Mouse (Mus musculus): Measurements from ENCODE around the gene Gatad2a. TPM values are rescaled to one million over a fixed set of nuclear protein-coding genes. Genes with fewer than 3 reads are reported as not detected.

The Gatad2a gene
- 21.7 and 22.7 TPM in 2 replicates for polyA plus RNA-seq (2015; fragmentation: Nextera tagmentation; extraction: Ambion mirVana)

GRCm38 (mm10) chr8:69995776-69996588 is at the start of gene Gatad2a:
Gatad2a (minus strand) TSS chr8:69996384.

GRCm38 (mm10) chr8:70042583-70043455 is 46.6 kb upstream of the Gatad2a start, which contains the start of the genes Mau2 and Sugp1:
Mau2 (minus strand) TSS chr8:70042734.
Sugp1 (plus strand) TSS chr8:70042813.

DNA sequence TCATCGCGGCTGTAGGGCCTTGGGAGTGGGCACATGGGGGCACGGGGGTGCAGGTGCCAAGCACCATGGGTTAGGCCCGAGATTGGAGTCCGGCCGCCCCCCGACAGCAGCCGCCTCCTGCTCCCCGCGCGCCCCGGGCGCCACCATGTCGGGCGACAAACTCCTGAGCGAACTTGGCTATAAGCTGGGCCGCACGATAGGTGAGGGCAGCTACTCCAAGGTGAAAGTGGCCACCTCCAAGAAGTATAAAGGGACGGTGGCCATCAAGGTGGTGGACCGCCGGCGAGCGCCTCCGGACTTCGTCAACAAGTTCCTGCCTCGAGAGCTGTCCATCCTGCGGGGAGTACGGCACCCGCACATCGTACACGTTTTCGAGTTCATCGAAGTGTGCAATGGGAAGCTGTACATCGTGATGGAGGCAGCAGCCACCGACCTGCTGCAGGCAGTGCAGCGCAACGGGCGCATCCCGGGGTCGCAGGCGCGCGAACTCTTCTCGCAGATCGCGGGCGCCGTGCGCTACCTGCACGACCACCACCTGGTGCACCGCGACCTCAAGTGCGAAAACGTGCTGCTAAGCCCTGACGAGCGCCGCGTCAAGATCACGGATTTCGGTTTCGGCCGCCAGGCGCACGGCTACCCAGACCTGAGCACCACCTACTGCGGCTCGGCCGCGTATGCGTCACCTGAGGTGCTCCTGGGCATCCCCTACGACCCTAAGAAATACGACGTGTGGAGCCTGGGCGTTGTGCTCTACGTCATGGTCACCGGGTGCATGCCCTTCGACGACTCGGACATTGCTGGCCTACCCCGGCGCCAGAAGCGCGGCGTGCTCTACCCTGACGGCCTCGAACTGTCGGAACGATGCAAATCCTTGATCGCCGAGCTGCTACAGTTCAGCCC is 93.8 kb downstream of the Gatad2a start, which contains the start of the genes Tssk6, Ndufa13 and Yjefn3:
Tssk6 (plus strand) TSS at position 22 of the 900 bp plus-strand sequence.
Ndufa13 (minus strand) TSS at position 396 of the 900 bp plus-strand sequence.
Yjefn3 (minus strand) TSS at position 550 of the 900 bp plus-strand sequence.

GRCm38 (mm10) chr8:69887289-69888243 is 108.6 kb downstream of the Gatad2a start, which contains the start of gene Cilp2:
Cilp2 (minus strand) TSS chr8:69887687.

Other genes with a start within 250 kb of the Gatad2a start
- 4.6 and 5.6 TPM in 2 replicates for gene Zfp963, start 246.4 kb downstream of the Gatad2a start, polyA plus RNA-seq (2015; fragmentation: Nextera tagmentation; extraction: Ambion mirVana)
- 0.30 TPM in 1 of 2 replicates, not detected in the other for gene Gm20422, start 221.5 kb downstream of the Gatad2a start, polyA plus RNA-seq (2015; fragmentation: Nextera tagmentation; extraction: Ambion mirVana)
- gene Atp13a1, start 205.2 kb downstream of the Gatad2a start, polyA plus RNA-seq (2015; fragmentation: Nextera tagmentation; extraction: Ambion mirVana): 32.8 and 38.9 TPM in 2 replicates
- gene Zfp866, start 205.2 kb downstream of the Gatad2a start, polyA plus RNA-seq (2015; fragmentation: Nextera tagmentation; extraction: Ambion mirVana): 21.2 and 23.9 TPM in 2 replicates
- 19.8 and 26.2 TPM in 2 replicates for gene Gmip, start 187.7 kb downstream of the Gatad2a start, polyA plus RNA-seq (2015; fragmentation: Nextera tagmentation; extraction: Ambion mirVana)
- 0.46 and 0.52 TPM in 2 replicates for gene Lpar2, start 174.0 kb downstream of the Gatad2a start, polyA plus RNA-seq (2015; fragmentation: Nextera tagmentation; extraction: Ambion mirVana)
- 90.4 and 95.0 TPM in 2 replicates for gene Pbx4, start 163.9 kb downstream of the Gatad2a start, polyA plus RNA-seq (2015; fragmentation: Nextera tagmentation; extraction: Ambion mirVana)
- 6.9 and 7.0 TPM in 2 replicates for gene Cilp2, start 108.7 kb downstream of the Gatad2a start, polyA plus RNA-seq (2015; fragmentation: Nextera tagmentation; extraction: Ambion mirVana)
- gene Tssk6, start 94.2 kb downstream of the Gatad2a start, polyA plus RNA-seq (2015; fragmentation: Nextera tagmentation; extraction: Ambion mirVana): 5.1 and 5.5 TPM in 2 replicates
- 267 and 290 TPM in 2 replicates for gene Ndufa13, start 93.8 kb downstream of the Gatad2a start, polyA plus RNA-seq (2015; fragmentation: Nextera tagmentation; extraction: Ambion mirVana)
- 15.7 and 16.0 TPM in 2 replicates for gene Yjefn3, start 93.7 kb downstream of the Gatad2a start, polyA plus RNA-seq (2015; fragmentation: Nextera tagmentation; extraction: Ambion mirVana)
- gene Mau2, start 46.4 kb upstream of the Gatad2a start, polyA plus RNA-seq (2015; fragmentation: Nextera tagmentation; extraction: Ambion mirVana): 46.3 and 53.0 TPM in 2 replicates
- gene Sugp1, start 46.4 kb upstream of the Gatad2a start, polyA plus RNA-seq (2015; fragmentation: Nextera tagmentation; extraction: Ambion mirVana): 44.5 and 49.6 TPM in 2 replicates
- gene Tm6sf2, start 76.5 kb upstream of the Gatad2a start, polyA plus RNA-seq (2015; fragmentation: Nextera tagmentation; extraction: Ambion mirVana): 0.95 and 1.3 TPM in 2 replicates
- gene Hapln4, start 87.1 kb upstream of the Gatad2a start, polyA plus RNA-seq (2015; fragmentation: Nextera tagmentation; extraction: Ambion mirVana): 5.0 and 5.7 TPM in 2 replicates
- gene Ncan, start 124.5 kb upstream of the Gatad2a start, polyA plus RNA-seq (2015; fragmentation: Nextera tagmentation; extraction: Ambion mirVana): 175 and 230 TPM in 2 replicates
- 47.6 and 50.5 TPM in 2 replicates for gene Nr2c2ap, start 134.9 kb upstream of the Gatad2a start, polyA plus RNA-seq (2015; fragmentation: Nextera tagmentation; extraction: Ambion mirVana)
- gene Rfxank, start 142.8 kb upstream of the Gatad2a start, polyA plus RNA-seq (2015; fragmentation: Nextera tagmentation; extraction: Ambion mirVana): 9.5 and 10.8 TPM in 2 replicates
- 57.1 and 64.0 TPM in 2 replicates for gene Borcs8, start 143.1 kb upstream of the Gatad2a start, polyA plus RNA-seq (2015; fragmentation: Nextera tagmentation; extraction: Ambion mirVana)
- gene Mef2b, start 143.3 kb upstream of the Gatad2a start, polyA plus RNA-seq (2015; fragmentation: Nextera tagmentation; extraction: Ambion mirVana): 1.8 and 2.2 TPM in 2 replicates
- 43.9 and 44.9 TPM in 2 replicates for gene Tmem161a, start 176.0 kb upstream of the Gatad2a start, polyA plus RNA-seq (2015; fragmentation: Nextera tagmentation; extraction: Ambion mirVana)
- 9.7 and 11.9 TPM in 2 replicates for gene Slc25a42, start 215.9 kb upstream of the Gatad2a start, polyA plus RNA-seq (2015; fragmentation: Nextera tagmentation; extraction: Ambion mirVana)
- 58.4 and 66.4 TPM in 2 replicates for gene Sugp2, start 237.8 kb upstream of the Gatad2a start, polyA plus RNA-seq (2015; fragmentation: Nextera tagmentation; extraction: Ambion mirVana)
- gene Armc6, start 238.1 kb upstream of the Gatad2a start, polyA plus RNA-seq (2015; fragmentation: Nextera tagmentation; extraction: Ambion mirVana): 103 and 111 TPM in 2 replicates

Data from neural tube, postnatal 0 days (tissue).